Mouse (Mus musculus): Measurements from ENCODE around the gene Cadm1.

The Cadm1 gene

GRCm38 (mm10) chr9:47861783-47862182 is 331.8 kb downstream of the Cadm1 start:
- no peak for DNase-seq (ENCODE audit: low spot score in 2 of 2)

- no peak for DNase-seq (ENCODE audit: low spot score in 2 of 2)
Measured at GRCm38 (mm10) chr9:47866001-47866400, 336.0 kb downstream of the Cadm1 start.

- DNase-seq (ENCODE audit: low spot score in 2 of 2), result no peak
Measured at GRCm38 (mm10) chr9:47867474-47867873, 337.5 kb downstream of the Cadm1 start.

GRCm38 (mm10) chr9:47869661-47870060 is 339.7 kb downstream of the Cadm1 start:
- no peak for DNase-seq (ENCODE audit: low spot score in 2 of 2)

- DNase-seq (ENCODE audit: low spot score in 2 of 2), result no peak
Measured at GRCm38 (mm10) chr9:47876557-47877206, 346.7 kb downstream of the Cadm1 start.

GRCm38 (mm10) chr9:47880171-47880570 is 350.2 kb downstream of the Cadm1 start:
- no peak for DNase-seq (ENCODE audit: low spot score in 2 of 2)

GRCm38 (mm10) chr9:47882372-47882771 is 352.4 kb downstream of the Cadm1 start:
- DNase-seq (ENCODE audit: low spot score in 2 of 2), result no peak

GRCm38 (mm10) chr9:47891721-47892120 is 361.7 kb downstream of the Cadm1 start:
- DNase-seq (ENCODE audit: low spot score in 2 of 2), result no peak

GRCm38 (mm10) chr9:47892995-47893394 is 363.0 kb downstream of the Cadm1 start:
- no peak for DNase-seq (ENCODE audit: low spot score in 2 of 2)

- no peak for DNase-seq (ENCODE audit: low spot score in 2 of 2)
Measured at GRCm38 (mm10) chr9:47894096-47894495, 364.1 kb downstream of the Cadm1 start.

- DNase-seq (ENCODE audit: low spot score in 2 of 2), result no peak
Measured at GRCm38 (mm10) chr9:47894661-47895060, 364.7 kb downstream of the Cadm1 start.

- DNase-seq (ENCODE audit: low spot score in 2 of 2), result no peak
Measured at GRCm38 (mm10) chr9:47895121-47895520, 365.1 kb downstream of the Cadm1 start.

GRCm38 (mm10) chr9:47900734-47901133 is 370.8 kb downstream of the Cadm1 start:
- DNase-seq (ENCODE audit: low spot score in 2 of 2), result no peak

- DNase-seq (ENCODE audit: low spot score in 2 of 2), result no peak
Measured at GRCm38 (mm10) chr9:47903661-47904060, 373.7 kb downstream of the Cadm1 start.

GRCm38 (mm10) chr9:47904339-47904922 is 374.5 kb downstream of the Cadm1 start:
- DNase-seq (ENCODE audit: low spot score in 2 of 2), result no peak

GRCm38 (mm10) chr9:47906521-47906920 is 376.5 kb downstream of the Cadm1 start:
- no peak for DNase-seq (ENCODE audit: low spot score in 2 of 2)
